Mouse (Mus musculus): Measurements from ENCODE around the gene Tha1.

- TF ChIP-seq CTCF (IDR thresholded peaks at IDR 0.05; ENCODE audit: extremely low read depth, insufficient read depth, low read length) (no peak), POLR2A (IDR thresholded peaks at IDR 0.05; ENCODE audit: extremely low read depth, insufficient read depth, low read length) (no peak)
Observed at GRCm38 (mm10) chr11:117904442-117904841, 31.2 kb upstream of the Tha1 start.
